Mouse (Mus musculus) bone marrow, adult 2 months (tissue): Measurements from ENCODE around the gene Gdpd5.

Experiments
- CTCF ChIP-seq: fragments of 200-500 bp; IDR thresholded peaks from 2 replicates; pipeline ENCODE4 v1.5.1; 2011; ENCODE audit warnings: low read length, control low read depth; ENCODE audit not compliant: control insufficient read depth, insufficient read depth
- POLR2A ChIP-seq: fragments of 200-500 bp; IDR thresholded peaks from 2 replicates; pipeline ENCODE4 v1.6.1; 2011; ENCODE audit warnings: low read depth, mild to moderate bottlenecking, control low read depth, low read length, borderline replicate concordance; ENCODE audit not compliant: control insufficient read depth

GRCm38 (mm10) chr7:99428836-99429235 is 47.6 kb downstream of the Gdpd5 start:
- TF ChIP-seq CTCF (no peak), POLR2A (no peak)
